Mouse (Mus musculus): ENCODE data around the gene Wbp4. TPM values are rescaled to one million over a fixed set of nuclear protein-coding genes. Genes with fewer than 3 reads are reported as not detected.
"Not testable (repeated sequence)": the region's sequence is repeated elsewhere in the genome, so short reads cannot be mapped to it uniquely, and the experiment has no call there.

Wbp4 gene
- polyA plus RNA-seq (2021), result 39.5 TPM

DNA sequence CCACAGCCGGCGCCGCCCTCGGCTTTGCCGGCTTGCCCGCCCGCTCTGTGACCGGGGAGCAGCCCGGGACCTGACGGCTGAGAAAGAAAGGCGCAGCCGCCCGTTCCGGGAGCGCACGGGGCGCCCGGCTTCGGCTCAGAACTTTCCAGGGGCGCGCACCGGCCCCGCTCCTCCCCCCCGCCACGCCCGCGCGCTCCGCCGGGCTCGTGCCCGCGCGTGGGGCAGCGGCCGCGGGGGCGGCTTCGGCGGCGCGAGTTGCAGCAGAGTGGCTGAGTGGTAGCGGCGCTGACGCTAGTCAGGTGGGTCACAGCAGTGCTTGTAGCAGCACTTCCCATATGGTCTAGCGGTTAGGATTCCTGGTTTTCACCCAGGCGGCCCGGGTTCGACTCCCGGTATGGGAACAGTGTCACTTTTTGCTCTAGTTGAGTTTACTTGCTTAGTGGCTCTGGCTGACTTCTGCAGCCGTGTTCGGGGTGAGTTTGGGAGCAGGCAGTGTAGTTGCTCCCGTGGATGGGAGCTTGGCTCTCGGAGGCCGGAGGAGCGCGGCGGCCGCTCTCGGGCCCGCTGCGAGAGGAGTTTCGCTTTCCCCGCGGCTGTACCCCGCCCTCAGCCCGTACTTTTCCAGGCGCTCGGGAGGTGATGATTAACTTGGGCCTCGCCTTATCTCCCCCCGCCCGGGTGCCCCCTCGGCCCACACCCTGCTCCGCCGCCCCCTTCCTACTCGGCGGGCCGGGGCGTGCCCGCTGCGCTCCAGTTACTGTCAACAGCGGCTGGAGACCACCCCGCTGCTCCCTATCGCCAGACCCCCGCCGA lies at the start of gene Wbp4:
Gene Wbp4, minus strand, starts transcription at position 182 of the 813 bp plus-strand sequence.
- ChIA-PET POLR2A (interaction anchor here (0.8 to 1.2 kb wide), 2 partner anchors 15 to 106 kb away, joined by 3 to 5 read pairs; partner anchors contain the start of gene Sugt1), CTCF (interaction anchor here (1.1 kb wide), 1 partner anchor 106 kb away, joined by 3 read pairs; the partner anchor contains the start of gene Sugt1)
- DNase-seq (ENCODE audit: low read depth, low spot score), result no peak

DNA sequence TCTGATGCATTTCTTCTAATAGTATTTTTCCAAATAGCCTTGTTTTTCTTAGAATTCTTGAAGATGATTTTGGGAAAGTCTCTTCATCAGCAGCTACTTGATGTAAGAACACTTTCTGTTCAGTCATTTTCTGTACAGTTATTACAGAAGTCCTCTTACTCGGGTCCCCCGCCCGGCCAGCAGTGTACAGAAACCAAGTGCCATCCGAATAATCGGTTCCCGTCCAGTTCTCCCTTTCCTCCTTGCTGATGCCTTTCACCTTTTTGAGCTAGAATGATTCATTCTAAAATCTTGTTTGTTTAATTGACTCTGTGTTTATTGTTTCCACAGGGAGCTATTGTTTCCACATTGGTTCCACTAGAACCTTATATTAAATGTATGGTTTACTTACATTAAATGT lies 49.4 kb upstream of the Wbp4 start:
- in situ Hi-C loops (cut with MboI; ENCODE audit: low pct_unique_long_range_greater_than_20kb), result no loop called here
- CTCF ChIA-PET, result interaction anchor here (1.1 kb wide), 1 partner anchor 32 kb away, joined by 3 read pairs; no protein-coding TSS in a partner anchor
- POLR2A ChIA-PET, result no interaction called here
- no peaks in the 10 kb centered on the region for H3K27me3 ChIP-seq
- ATAC-seq (no peak), DNase-seq (ENCODE audit: low read depth, low spot score) (no peak)
- no peak for TF ChIP-seq CTCF (IDR thresholded peaks at IDR 0.05)

More for the DNA sequence above, at the start of gene Wbp4:
- in situ Hi-C loops (cut with MboI; ENCODE audit: low pct_unique_long_range_greater_than_20kb), result no loop called here
- TF ChIP-seq CTCF (IDR thresholded peaks at IDR 0.05), result no peak
- peak; percentile 70 for ATAC-seq
- no peaks in the 10 kb centered on the region for H3K27me3 ChIP-seq

DNA sequence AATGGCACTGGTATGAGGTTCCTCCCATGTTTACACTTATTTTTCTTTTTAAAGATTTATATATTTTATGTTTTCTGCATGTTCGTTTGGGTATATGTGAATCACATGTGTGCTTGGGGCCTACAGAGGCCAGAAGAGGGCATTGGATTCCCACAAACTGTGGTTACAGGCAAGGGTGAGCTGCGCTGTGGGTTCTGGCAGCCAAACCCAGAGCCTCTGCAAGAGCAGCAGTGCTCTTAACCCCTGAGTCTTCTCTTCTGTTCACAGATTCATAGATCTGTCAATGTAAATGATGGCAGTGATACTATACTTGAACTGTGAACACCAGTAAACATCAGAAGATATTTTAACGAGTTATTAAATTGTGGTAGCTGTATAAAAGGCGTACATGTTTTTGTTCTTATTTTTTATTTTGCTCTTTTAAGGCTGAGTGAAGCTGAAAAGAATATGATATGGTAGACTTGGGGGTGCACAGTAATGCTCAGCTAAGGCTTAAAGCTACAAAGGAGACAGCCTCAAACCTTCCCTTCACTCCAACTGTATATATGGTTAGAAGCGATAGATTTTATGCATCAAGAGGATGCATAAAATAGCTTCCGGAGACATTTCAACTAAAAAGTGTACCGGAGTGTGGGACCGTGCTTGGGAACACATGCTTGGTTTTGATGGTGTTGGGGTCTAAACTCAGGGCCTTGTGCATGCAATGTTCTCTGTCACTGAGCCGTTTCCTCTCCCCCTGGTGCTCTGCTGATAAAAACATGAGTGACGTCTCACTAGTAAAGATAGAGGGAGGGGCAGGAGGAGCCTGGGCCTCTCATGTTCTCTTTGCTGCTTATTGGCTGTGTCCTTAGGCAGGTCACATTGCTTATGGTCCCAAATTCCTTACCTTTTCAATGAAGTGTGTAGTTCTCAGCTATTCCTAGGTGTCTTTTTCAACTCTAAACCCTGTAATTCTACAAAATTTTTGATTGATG lies 48.5 kb upstream of the Wbp4 start:
- ChIA-PET CTCF (interaction anchor here (0.9 to 1.7 kb wide), 4 partner anchors 11 to 32 kb away, joined by 3 to 6 read pairs (median 4); no protein-coding TSS in a partner anchor), POLR2A (no interaction called here)
- ATAC-seq (no peak), DNase-seq (ENCODE audit: low read depth, low spot score) (no peak)
- H3K27me3 ChIP-seq, result no peaks in the 10 kb centered on the region
- no peak for TF ChIP-seq CTCF (IDR thresholded peaks at IDR 0.05)
- in situ Hi-C loops (cut with MboI; ENCODE audit: low pct_unique_long_range_greater_than_20kb), result no loop called here

DNA sequence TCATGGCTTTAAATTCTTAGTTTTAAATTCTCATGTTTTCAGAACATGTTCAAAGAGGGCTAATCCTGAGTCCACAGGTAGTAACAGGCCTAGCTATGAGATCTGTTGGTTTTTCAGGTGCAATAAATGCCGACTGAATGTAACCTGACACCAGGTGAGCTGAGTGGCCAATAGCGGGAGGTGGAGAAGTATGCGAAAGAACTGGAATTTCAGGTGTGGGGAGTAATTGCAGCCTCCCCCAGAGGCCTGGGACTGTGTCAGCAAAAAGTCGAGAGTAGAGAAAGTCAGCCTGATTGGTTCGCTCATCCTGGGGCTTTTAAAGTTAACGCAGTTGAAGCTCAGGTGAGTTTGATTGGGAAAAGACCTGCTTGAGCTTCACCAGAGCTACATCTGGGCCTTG lies 46.4 kb upstream of the Wbp4 start:
- ATAC-seq (no peak), DNase-seq (ENCODE audit: low read depth, low spot score) (no peak)
- in situ Hi-C loops (cut with MboI; ENCODE audit: low pct_unique_long_range_greater_than_20kb), result no loop called here
- ChIA-PET POLR2A (interaction anchor here (1.0 kb wide), 1 partner anchor 10 kb away, joined by 3 read pairs; no protein-coding TSS in a partner anchor), CTCF (interaction anchor here (1.2 to 1.7 kb wide), 5 partner anchors 9 to 30 kb away, joined by 3 to 4 read pairs (median 3); no protein-coding TSS in a partner anchor)
- no peaks in the 10 kb centered on the region for H3K27me3 ChIP-seq
- TF ChIP-seq CTCF (IDR thresholded peaks at IDR 0.05), result no peak

DNA sequence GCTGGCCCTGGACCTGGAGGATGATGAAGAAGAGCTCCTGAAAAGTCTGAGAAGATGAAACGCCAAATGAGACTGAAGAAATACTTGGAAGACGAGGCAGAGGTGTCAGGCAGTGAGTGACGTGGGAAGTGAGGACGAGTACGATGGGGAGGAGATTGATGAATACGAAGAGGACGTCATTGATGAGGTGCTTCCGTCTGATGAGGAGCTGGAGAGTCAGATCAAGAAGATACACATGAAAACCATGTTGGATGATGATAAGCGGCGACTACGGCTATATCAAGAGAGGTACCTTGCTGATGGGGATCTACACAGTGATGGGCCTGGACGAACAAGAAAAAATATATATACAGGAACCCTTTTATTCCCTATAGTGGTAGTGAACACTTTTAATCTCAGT lies 44.8 kb upstream of the Wbp4 start:
- DNase-seq (ENCODE audit: low read depth, low spot score); CTCF ChIA-PET; ATAC-seq; POLR2A ChIA-PET; in situ Hi-C loops (cut with MboI; ENCODE audit: low pct_unique_long_range_greater_than_20kb); H3K27me3 ChIP-seq: not testable (repeated sequence)

DNA sequence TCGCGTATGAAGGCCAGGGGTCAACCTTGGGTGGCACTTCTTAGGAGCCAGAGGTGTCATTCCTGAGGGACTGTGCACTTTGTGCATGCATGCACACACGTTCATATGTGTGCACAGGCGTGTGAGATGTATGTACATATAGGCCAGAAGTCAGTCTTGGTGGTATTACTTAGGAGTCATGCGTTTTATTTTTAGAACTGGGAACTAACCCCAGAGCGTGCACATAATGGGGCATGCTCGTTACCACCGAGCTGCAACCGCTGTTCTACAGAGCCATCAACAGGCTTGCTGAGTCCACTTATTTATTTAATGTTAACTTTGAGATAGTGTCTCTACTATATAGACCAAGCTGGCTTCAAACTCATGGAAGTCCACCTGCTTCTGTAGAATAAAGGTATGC lies 41.1 kb upstream of the Wbp4 start:
- POLR2A ChIA-PET, result no interaction called here
- in situ Hi-C loops (cut with MboI; ENCODE audit: low pct_unique_long_range_greater_than_20kb), result no loop called here
- CTCF ChIA-PET, result interaction anchor here (1.4 kb wide), 1 partner anchor 13 kb away, joined by 4 read pairs; no protein-coding TSS in a partner anchor
- DNase-seq (ENCODE audit: low read depth, low spot score) (no peak), ATAC-seq (no peak)
- no peaks in the 10 kb centered on the region for H3K27me3 ChIP-seq
- no peak for TF ChIP-seq CTCF (IDR thresholded peaks at IDR 0.05)

DNA sequence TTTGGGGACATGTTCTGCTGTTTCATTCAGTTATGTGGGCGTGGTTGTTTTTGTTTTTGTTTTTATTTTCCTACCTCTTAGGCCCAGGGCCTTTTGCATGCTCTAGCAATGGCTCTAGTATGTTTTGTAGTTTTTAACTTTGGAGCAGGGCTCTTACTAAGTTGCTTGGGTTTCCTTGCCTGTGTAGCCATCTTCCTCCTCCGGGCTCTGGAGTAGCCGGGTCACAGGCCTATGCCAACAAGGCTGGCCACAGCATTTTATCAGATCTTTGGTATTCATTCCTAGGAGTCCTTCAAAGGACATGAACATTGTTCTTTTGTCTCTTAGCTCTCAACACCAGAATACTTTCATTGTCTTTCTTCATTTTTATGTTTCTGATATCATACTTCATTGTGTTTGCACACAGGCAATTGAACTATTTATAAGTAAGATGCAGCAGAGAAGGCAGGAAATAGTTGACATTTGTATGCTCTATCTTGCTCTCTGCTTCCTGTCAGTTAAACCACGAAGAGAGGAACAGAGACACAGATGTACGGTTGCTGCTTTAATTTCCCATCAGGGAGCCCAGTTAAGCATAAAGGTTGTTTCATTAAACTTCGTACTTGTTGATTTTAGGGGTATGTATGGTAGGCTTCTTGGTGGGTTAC lies 40.3 kb upstream of the Wbp4 start:
- ChIA-PET POLR2A (no interaction called here), CTCF (no interaction called here)
- in situ Hi-C loops (cut with MboI; ENCODE audit: low pct_unique_long_range_greater_than_20kb), result no loop called here

DNA sequence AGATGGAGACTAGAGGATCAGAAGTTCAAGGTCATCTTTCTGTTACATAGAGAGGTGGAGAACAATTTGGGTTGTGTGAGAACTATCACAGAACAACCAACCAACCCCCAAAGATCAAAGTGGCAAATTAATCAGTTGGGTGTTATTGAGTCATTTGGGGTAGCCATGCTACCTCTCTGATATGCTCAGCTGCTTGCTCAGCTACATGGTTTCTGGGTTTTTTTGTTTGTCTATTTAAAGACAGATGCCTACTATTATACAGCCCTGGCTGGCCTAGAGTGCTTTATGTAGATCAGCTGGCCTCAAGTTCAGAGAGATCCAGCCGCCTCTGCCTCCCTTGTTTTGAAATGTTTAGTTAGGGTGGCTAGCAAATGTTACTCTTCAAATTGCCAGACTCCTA lies 39.7 kb upstream of the Wbp4 start:
- DNase-seq (ENCODE audit: low read depth, low spot score), result no peak
- in situ Hi-C loops (cut with MboI; ENCODE audit: low pct_unique_long_range_greater_than_20kb), result no loop called here
- no peak for TF ChIP-seq CTCF (IDR thresholded peaks at IDR 0.05)
- ChIA-PET CTCF (no interaction called here), POLR2A (no interaction called here)
- ATAC-seq, result no peak
- no peaks in the 10 kb centered on the region for H3K27me3 ChIP-seq

More for the DNA sequence above, 40.3 kb upstream of the Wbp4 start:
- DNase-seq (ENCODE audit: low read depth, low spot score), result no peak
- no peaks in the 10 kb centered on the region for H3K27me3 ChIP-seq
- no peak for TF ChIP-seq CTCF (IDR thresholded peaks at IDR 0.05)
- ATAC-seq, result no peak

DNA sequence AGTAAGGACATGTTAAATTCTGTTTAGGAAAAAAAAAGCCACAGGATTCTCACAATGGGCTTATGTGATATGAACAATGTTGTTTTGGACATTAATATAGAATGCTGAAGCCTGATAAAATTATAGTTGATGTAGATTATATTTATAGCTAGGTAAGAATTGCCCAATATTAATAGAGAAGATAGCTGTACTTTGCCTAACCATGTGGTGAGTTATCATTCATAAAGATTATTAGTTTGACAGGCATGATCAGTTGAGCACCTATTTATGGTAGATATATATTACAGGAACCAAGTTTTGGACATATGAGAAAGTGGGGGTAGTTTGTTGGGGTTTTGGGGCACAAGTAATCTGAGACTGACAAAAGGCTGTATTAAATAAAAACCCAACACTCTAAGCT lies 39.3 kb upstream of the Wbp4 start:
- DNase-seq (ENCODE audit: low read depth, low spot score) (no peak), ATAC-seq (no peak)
- in situ Hi-C loops (cut with MboI; ENCODE audit: low pct_unique_long_range_greater_than_20kb), result no loop called here
- ChIA-PET POLR2A (interaction anchor here (1.0 kb wide), 1 partner anchor 8 kb away, joined by 3 read pairs; no protein-coding TSS in a partner anchor), CTCF (interaction anchor here (1.3 kb wide), 1 partner anchor 33 kb away, joined by 4 read pairs; no protein-coding TSS in a partner anchor)
- TF ChIP-seq CTCF (IDR thresholded peaks at IDR 0.05), result no peak
- H3K27me3 ChIP-seq, result no peaks in the 10 kb centered on the region

DNA sequence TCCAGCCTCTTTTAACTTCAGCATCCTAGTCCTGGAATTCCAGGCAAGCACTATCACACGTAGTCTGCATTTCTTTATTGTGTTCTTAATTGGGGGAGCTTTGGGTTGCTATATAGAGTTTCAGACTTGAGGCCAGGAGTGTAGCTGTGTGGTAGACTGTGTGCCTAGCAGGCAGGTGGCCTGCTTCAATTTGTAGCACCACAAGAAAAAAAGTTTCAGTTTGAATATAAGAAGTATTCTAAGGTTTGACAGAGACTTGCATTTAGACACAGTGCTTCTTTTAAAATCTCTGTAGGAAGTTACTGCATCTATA lies 38.3 kb upstream of the Wbp4 start:
- H3K27me3 ChIP-seq, result no peaks in the 10 kb centered on the region
- ChIA-PET CTCF (interaction anchor here (1.3 to 2.3 kb wide), 2 partner anchors 10 to 32 kb away, joined by 4 to 6 read pairs; no protein-coding TSS in a partner anchor), POLR2A (interaction anchor here (0.7 to 1.1 kb wide), 3 partner anchors 9 to 49 kb away, joined by 3 read pairs; no protein-coding TSS in a partner anchor)
- ATAC-seq (no peak), DNase-seq (ENCODE audit: low read depth, low spot score) (no peak)
- TF ChIP-seq CTCF (IDR thresholded peaks at IDR 0.05), result no peak
- in situ Hi-C loops (cut with MboI; ENCODE audit: low pct_unique_long_range_greater_than_20kb), result no loop called here
